Mouse (Mus musculus): ENCODE data around the gene Adamts13. TPM values are rescaled to one million over a fixed set of nuclear protein-coding genes. Genes with fewer than 3 reads are reported as not detected.
A peak's percentile ranks its signal among the peaks of the same experiment; 100 is the strongest.

Gene Adamts13
- polyA plus RNA-seq, 1 experiment from 2014 or later = 0.38 TPM

GRCm38 (mm10) chr2:26950411-26950810 lies 22.8 kb upstream of the Adamts13 start:
- WGBS = 93% methylated on average over 2 of the region's 2 CpGs
- Histone ChIP-seq H3K27me3 (replicated peaks; ENCODE audit: control insufficient read depth, insufficient read depth, low read length) (no peaks in the 10 kb centered on the region), H3K4me1 (replicated peaks; ENCODE audit: control insufficient read depth, insufficient read depth, low read length) (0 out of 2 replicates have a peak, but pooled peaks cover 3% of the 10 kb centered on the region), H3K4me3 (replicated peaks; ENCODE audit: low read length) (no peak overlapping the region), H3K4me2 (ENCODE audit: low read length) (no peak overlapping the region), H3K9ac (replicated peaks; ENCODE audit: low read depth, low read length) (no peak overlapping the region), H3K36me3 (ENCODE audit: control insufficient read depth, insufficient read depth) (peaks cover 10% of the 10 kb centered on the region), H3K27ac (ENCODE audit: low read length) (no peak overlapping the region), H3K9me3 (ENCODE audit: control insufficient read depth, low read length) (no peaks in the 10 kb centered on the region)
- no peak for ATAC-seq

- Histone ChIP-seq H3K9me3 (ENCODE audit: control insufficient read depth, low read length) (no peaks in the 10 kb centered on the region), H3K27me3 (replicated peaks; ENCODE audit: control insufficient read depth, insufficient read depth, low read length) (no peaks in the 10 kb centered on the region), H3K27ac (ENCODE audit: low read length) (no peak overlapping the region), H3K4me2 (ENCODE audit: low read length) (no peak overlapping the region), H3K4me1 (replicated peaks; ENCODE audit: control insufficient read depth, insufficient read depth, low read length) (0 out of 2 replicates have a peak, but pooled peaks cover 3% of the 10 kb centered on the region), H3K4me3 (replicated peaks; ENCODE audit: low read length) (no peak overlapping the region), H3K36me3 (ENCODE audit: control insufficient read depth, insufficient read depth) (peaks cover 19% of the 10 kb centered on the region), H3K9ac (replicated peaks; ENCODE audit: low read depth, low read length) (no peak overlapping the region)
- 92% methylated on average over 8 of the region's 8 CpGs for WGBS
- ATAC-seq = no peak
These were observed 21.8 kb upstream of the Adamts13 start for GRCm38 (mm10) chr2:26951346-26951905.

- Histone ChIP-seq H3K9ac (replicated peaks; ENCODE audit: low read depth, low read length) (no peak overlapping the region), H3K9me3 (ENCODE audit: control insufficient read depth, low read length) (no peaks in the 10 kb centered on the region), H3K4me1 (replicated peaks; ENCODE audit: control insufficient read depth, insufficient read depth, low read length) (0 out of 2 replicates have a peak, but pooled peaks cover 3% of the 10 kb centered on the region), H3K27ac (ENCODE audit: low read length) (no peak overlapping the region), H3K27me3 (replicated peaks; ENCODE audit: control insufficient read depth, insufficient read depth, low read length) (no peaks in the 10 kb centered on the region), H3K4me2 (ENCODE audit: low read length) (no peak overlapping the region), H3K4me3 (replicated peaks; ENCODE audit: low read length) (no peak overlapping the region), H3K36me3 (ENCODE audit: control insufficient read depth, insufficient read depth) (peaks cover 24% of the 10 kb centered on the region)
- WGBS = 95% methylated on average over 4 of the region's 4 CpGs
- no peak for ATAC-seq
These were observed 21.0 kb upstream of the Adamts13 start for GRCm38 (mm10) chr2:26952193-26952592.

- Histone ChIP-seq H3K4me3 (replicated peaks; ENCODE audit: low read length) (no peak overlapping the region), H3K27ac (ENCODE audit: low read length) (no peak overlapping the region), H3K4me2 (ENCODE audit: low read length) (no peak overlapping the region), H3K9me3 (ENCODE audit: control insufficient read depth, low read length) (no peaks in the 10 kb centered on the region), H3K27me3 (replicated peaks; ENCODE audit: control insufficient read depth, insufficient read depth, low read length) (no peaks in the 10 kb centered on the region), H3K9ac (replicated peaks; ENCODE audit: low read depth, low read length) (no peak overlapping the region), H3K36me3 (ENCODE audit: control insufficient read depth, insufficient read depth) (peaks cover 29% of the 10 kb centered on the region), H3K4me1 (replicated peaks; ENCODE audit: control insufficient read depth, insufficient read depth, low read length) (0 out of 2 replicates have a peak, but pooled peaks cover under 1% of the 10 kb centered on the region)
- 91% methylated on average over 8 of the region's 8 CpGs for WGBS
- ATAC-seq = no peak
These were observed 20.4 kb upstream of the Adamts13 start for GRCm38 (mm10) chr2:26952866-26953265.

GRCm38 (mm10) chr2:26954735-26955395 lies 18.4 kb upstream of the Adamts13 start:
- no peak overlapping the region for H3K4me3 ChIP-seq (replicated peaks; ENCODE audit: low read length)
- no peak for ATAC-seq
- H3K4me2 ChIP-seq (ENCODE audit: low read length) = no peak overlapping the region
- no peaks in the 10 kb centered on the region for H3K4me1 ChIP-seq (replicated peaks; ENCODE audit: control insufficient read depth, insufficient read depth, low read length)
- H3K36me3 ChIP-seq (ENCODE audit: control insufficient read depth, insufficient read depth) = peaks cover 37% of the 10 kb centered on the region
- 89% methylated on average over 2 of the region's 2 CpGs for WGBS
- H3K27me3 ChIP-seq (replicated peaks; ENCODE audit: control insufficient read depth, insufficient read depth, low read length) = no peaks in the 10 kb centered on the region
- H3K9me3 ChIP-seq (ENCODE audit: control insufficient read depth, low read length) = no peaks in the 10 kb centered on the region
- H3K9ac ChIP-seq (replicated peaks; ENCODE audit: low read depth, low read length) = no peak overlapping the region
- no peak overlapping the region for H3K27ac ChIP-seq (ENCODE audit: low read length)

- peaks cover 7% of the 10 kb centered on the region for H3K4me1 ChIP-seq (replicated peaks; ENCODE audit: control insufficient read depth, insufficient read depth, low read length)
- H3K4me3 ChIP-seq (replicated peaks; ENCODE audit: low read length) = no peak overlapping the region
- no peak overlapping the region for H3K9ac ChIP-seq (replicated peaks; ENCODE audit: low read depth, low read length)
- no peak overlapping the region for H3K4me2 ChIP-seq (ENCODE audit: low read length)
- no peak overlapping the region for H3K27ac ChIP-seq (ENCODE audit: low read length)
- H3K36me3 ChIP-seq (ENCODE audit: control insufficient read depth, insufficient read depth) = peaks cover 34% of the 10 kb centered on the region
- H3K27me3 ChIP-seq (replicated peaks; ENCODE audit: control insufficient read depth, insufficient read depth, low read length) = no peaks in the 10 kb centered on the region
- WGBS = 95% methylated on average over 12 of the region's 12 CpGs
- no peak for ATAC-seq
- no peaks in the 10 kb centered on the region for H3K9me3 ChIP-seq (ENCODE audit: control insufficient read depth, low read length)
These were observed 16.3 kb upstream of the Adamts13 start for GRCm38 (mm10) chr2:26956811-26957487.

GRCm38 (mm10) chr2:26957488-26957859 lies 15.7 kb upstream of the Adamts13 start:
- Histone ChIP-seq H3K36me3 (ENCODE audit: control insufficient read depth, insufficient read depth) (peaks cover 34% of the 10 kb centered on the region), H3K9ac (replicated peaks; ENCODE audit: low read depth, low read length) (no peak overlapping the region), H3K4me2 (ENCODE audit: low read length) (no peak overlapping the region), H3K4me1 (replicated peaks; ENCODE audit: control insufficient read depth, insufficient read depth, low read length) (peaks cover 11% of the 10 kb centered on the region), H3K9me3 (ENCODE audit: control insufficient read depth, low read length) (no peaks in the 10 kb centered on the region), H3K27ac (ENCODE audit: low read length) (no peak overlapping the region), H3K27me3 (replicated peaks; ENCODE audit: control insufficient read depth, insufficient read depth, low read length) (no peaks in the 10 kb centered on the region), H3K4me3 (replicated peaks; ENCODE audit: low read length) (no peak overlapping the region)
- no peak for ATAC-seq
- 84% methylated on average over 2 of the region's 2 CpGs for WGBS

- 78% methylated on average over 4 of the region's 4 CpGs for WGBS
- Histone ChIP-seq H3K4me1 (replicated peaks; ENCODE audit: control insufficient read depth, insufficient read depth, low read length) (peaks cover 27% of the 10 kb centered on the region), H3K36me3 (ENCODE audit: control insufficient read depth, insufficient read depth) (peaks cover 23% of the 10 kb centered on the region), H3K9ac (replicated peaks; ENCODE audit: low read depth, low read length) (no peak overlapping the region), H3K4me3 (replicated peaks; ENCODE audit: low read length) (no peak overlapping the region), H3K9me3 (ENCODE audit: control insufficient read depth, low read length) (no peaks in the 10 kb centered on the region), H3K27me3 (replicated peaks; ENCODE audit: control insufficient read depth, insufficient read depth, low read length) (no peaks in the 10 kb centered on the region), H3K27ac (ENCODE audit: low read length) (no peak overlapping the region), H3K4me2 (ENCODE audit: low read length) (no peak overlapping the region)
- ATAC-seq = no peak
These were observed 12.5 kb upstream of the Adamts13 start for GRCm38 (mm10) chr2:26960756-26961155.

GRCm38 (mm10) chr2:26963923-26964723 lies 9.1 kb upstream of the Adamts13 start, which contains the start of gene Rexo4:
Rexo4 (minus strand) TSS chr2:26964386.
- Histone ChIP-seq H3K4me1 (replicated peaks; ENCODE audit: control insufficient read depth, insufficient read depth, low read length) (peaks cover 27% of the 10 kb centered on the region), H3K9ac (replicated peaks; ENCODE audit: low read depth, low read length) (peak within 1 kb of the TSS; percentile 74), H3K27ac (ENCODE audit: low read length) (peak within 1 kb of the TSS; percentile 91), H3K27me3 (replicated peaks; ENCODE audit: control insufficient read depth, insufficient read depth, low read length) (no peaks in the 10 kb centered on the region), H3K4me3 (replicated peaks; ENCODE audit: low read length) (peak within 1 kb of the TSS; percentile 77), H3K4me2 (ENCODE audit: low read length) (peak within 1 kb of the TSS; percentile 94), H3K9me3 (ENCODE audit: control insufficient read depth, low read length) (no peaks in the 10 kb centered on the region), H3K36me3 (ENCODE audit: control insufficient read depth, insufficient read depth) (no peaks in the 10 kb centered on the region)
- peak; percentile 99 for ATAC-seq
- under 1% methylated on average over 50 of the region's 50 CpGs for WGBS

Data from forebrain, embryonic 16.5 days (tissue).